Mouse (Mus musculus): Measurements from ENCODE around the gene Tnfsf8.

The Tnfsf8 gene

GRCm38 (mm10) chr4:63842278-63842677 lies 18.9 kb downstream of the Tnfsf8 start:
- DNase-seq (ENCODE audit: low spot score in 2 of 2) = no peak

GRCm38 (mm10) chr4:63840457-63840856 lies 20.7 kb downstream of the Tnfsf8 start:
- DNase-seq (ENCODE audit: low spot score in 2 of 2) = no peak

- DNase-seq (ENCODE audit: low spot score in 2 of 2) = no peak
These were observed 38.0 kb downstream of the Tnfsf8 start for GRCm38 (mm10) chr4:63823136-63823535.

GRCm38 (mm10) chr4:63817505-63817904 lies 43.6 kb downstream of the Tnfsf8 start:
- DNase-seq (ENCODE audit: low spot score in 2 of 2) = no peak

GRCm38 (mm10) chr4:63815668-63816067 lies 45.5 kb downstream of the Tnfsf8 start:
- no peak for DNase-seq (ENCODE audit: low spot score in 2 of 2)

GRCm38 (mm10) chr4:63798083-63798482 lies 63.1 kb downstream of the Tnfsf8 start:
- no peak for DNase-seq (ENCODE audit: low spot score in 2 of 2)

GRCm38 (mm10) chr4:63796527-63796926 lies 64.6 kb downstream of the Tnfsf8 start:
- DNase-seq (ENCODE audit: low spot score in 2 of 2) = no peak

GRCm38 (mm10) chr4:63792328-63792727 lies 68.8 kb downstream of the Tnfsf8 start:
- no peak for DNase-seq (ENCODE audit: low spot score in 2 of 2)

- DNase-seq (ENCODE audit: low spot score in 2 of 2) = no peak
These were observed 75.7 kb downstream of the Tnfsf8 start for GRCm38 (mm10) chr4:63785466-63785865.

GRCm38 (mm10) chr4:63783826-63784225 lies 77.3 kb downstream of the Tnfsf8 start:
- no peak for DNase-seq (ENCODE audit: low spot score in 2 of 2)

- DNase-seq (ENCODE audit: low spot score in 2 of 2) = no peak
These were observed 78.1 kb downstream of the Tnfsf8 start for GRCm38 (mm10) chr4:63782970-63783613.
